Mouse (Mus musculus) CD4-positive helper T cell, adult 2 months (primary cell): ENCODE results near the gene Mybpc2.

Experiments used
- DNase-seq: peaks from one replicate; pipeline ENCODE4 v3.0.0-alpha.2; 2012; ENCODE audit warnings: low read depth, missing footprints, low spot score

The Mybpc2 gene

GRCm38 (mm10) chr7:44547041-44547440 lies 22.6 kb upstream of the Mybpc2 start:
- peak; percentile 70 for DNase-seq

GRCm38 (mm10) chr7:44546274-44546673 lies 21.8 kb upstream of the Mybpc2 start:
- no peak for DNase-seq

GRCm38 (mm10) chr7:44543071-44543470 lies 18.6 kb upstream of the Mybpc2 start:
- no peak for DNase-seq

GRCm38 (mm10) chr7:44542555-44542954 lies 18.1 kb upstream of the Mybpc2 start:
- DNase-seq, result no peak

- DNase-seq, result no peak
Observed at GRCm38 (mm10) chr7:44538756-44539624, 14.5 kb upstream of the Mybpc2 start.

- DNase-seq, result no peak
Observed at GRCm38 (mm10) chr7:44537496-44537895, 13.0 kb upstream of the Mybpc2 start.

GRCm38 (mm10) chr7:44537009-44537408 lies 12.6 kb upstream of the Mybpc2 start:
- DNase-seq, result no peak

GRCm38 (mm10) chr7:44536590-44536968 lies 12.1 kb upstream of the Mybpc2 start:
- DNase-seq, result no peak

GRCm38 (mm10) chr7:44535657-44536589 lies 11.5 kb upstream of the Mybpc2 start:
- no peak for DNase-seq

- DNase-seq, result no peak
Observed at GRCm38 (mm10) chr7:44534656-44535441, 10.4 kb upstream of the Mybpc2 start.

GRCm38 (mm10) chr7:44534242-44534641 lies 9.8 kb upstream of the Mybpc2 start:
- DNase-seq, result no peak

GRCm38 (mm10) chr7:44533746-44534045 lies 9.2 kb upstream of the Mybpc2 start:
- no peak for DNase-seq

GRCm38 (mm10) chr7:44532918-44533745 lies 8.7 kb upstream of the Mybpc2 start:
- DNase-seq, result no peak

GRCm38 (mm10) chr7:44531946-44532732 lies 7.7 kb upstream of the Mybpc2 start, which contains the start of gene Spib:
Gene Spib (minus strand): TSS chr7:44532071.
- DNase-seq, result no peak

- DNase-seq, result no peak
Observed at GRCm38 (mm10) chr7:44531207-44531606, 6.8 kb upstream of the Mybpc2 start.

GRCm38 (mm10) chr7:44530507-44530906 lies 6.1 kb upstream of the Mybpc2 start:
- DNase-seq, result no peak

GRCm38 (mm10) chr7:44529518-44529917 lies 5.1 kb upstream of the Mybpc2 start:
- no peak for DNase-seq

GRCm38 (mm10) chr7:44527483-44528398 lies 3.3 kb upstream of the Mybpc2 start:
- peak; percentile 81 for DNase-seq
